Mouse (Mus musculus) layer of hippocampus, postnatal 25 days (tissue): ENCODE data around the gene Wasf3. TPM values are rescaled to one million over a fixed set of nuclear protein-coding genes. Genes with fewer than 3 reads are reported as not detected.
A peak's percentile ranks its signal among the peaks of the same experiment; 100 is the strongest.

Source experiments
- DNase-seq, 2 experiments: peaks; one replicate each; pipeline ENCODE4 v3.0.0; 2022; ENCODE audit warnings: mixed read lengths in 2 of 2, low spot score in 1 of 2; ENCODE audit errors: extremely low spot score in 1 of 2
- total RNA-seq, 2 experiments: library from RNA; stranded (reverse); gene quantifications; 2 replicates each; pipeline ENCODE4 v1.2.3; 2021

Gene Wasf3
- total RNA-seq = 100 to 1,000 TPM in 1 of 2 experiments, 10 to 100 TPM in 1; 97.5 to 111 TPM

DNA sequence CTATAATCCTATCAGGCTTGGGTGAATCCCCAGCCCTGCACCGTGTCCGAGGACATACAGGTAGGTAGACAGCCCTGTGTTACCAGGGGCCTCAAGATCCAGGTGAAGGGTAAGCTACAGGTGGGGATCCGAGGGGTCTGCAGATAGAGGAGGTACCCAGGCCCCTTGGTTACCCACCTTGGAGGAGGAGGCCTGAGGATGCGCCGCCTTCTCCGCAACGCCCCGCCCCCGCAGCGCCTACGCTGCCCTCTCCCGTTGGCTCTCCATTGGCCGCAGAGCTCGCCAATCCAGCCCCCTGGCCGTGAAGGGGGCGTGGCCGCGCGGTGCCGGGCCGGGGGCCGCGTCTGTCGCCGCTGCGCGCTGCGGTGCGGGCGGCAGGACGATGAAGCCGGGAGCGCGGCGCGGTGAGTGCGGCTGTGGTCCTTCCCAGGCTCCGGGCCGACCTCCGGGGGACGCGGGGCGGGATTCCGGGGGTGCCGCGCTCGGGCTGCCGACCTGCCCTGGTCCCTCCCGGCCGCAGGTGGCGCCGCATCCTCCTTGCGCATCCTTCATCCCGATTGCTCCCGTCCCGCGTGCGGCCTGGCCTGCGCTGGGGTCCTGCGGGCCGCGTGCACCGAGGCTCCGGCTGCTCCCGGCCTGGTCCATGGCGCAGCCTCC, at the start of gene Wasf3:
Gene Wasf3, plus strand, starts transcription at position 51 of the 657 bp plus-strand sequence.
- DNase-seq = peak; percentile 81 to 85

DNA sequence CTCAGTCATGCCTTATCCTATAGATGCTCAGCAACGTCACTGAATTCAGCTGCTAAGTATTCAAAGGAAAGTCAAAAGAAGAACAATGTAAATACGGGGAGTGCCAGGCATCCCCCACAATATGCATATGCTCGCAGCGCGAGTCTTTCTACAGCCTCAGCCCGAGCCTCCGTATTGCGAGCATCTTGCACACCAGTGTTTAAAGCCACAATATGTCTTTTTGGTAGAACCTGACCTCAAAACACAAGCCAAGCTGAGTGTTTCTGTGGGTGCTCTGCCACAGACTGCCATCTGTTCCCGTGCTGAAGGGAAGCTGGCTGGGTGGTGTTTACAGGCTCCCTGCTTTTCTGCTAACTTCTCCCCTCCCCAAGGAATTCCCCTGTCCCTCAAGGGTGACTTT, 46.7 kb upstream of the Wasf3 start:
- DNase-seq = no peak

GRCm38 (mm10) chr5:146340037-146340436, 44.7 kb upstream of the Wasf3 start:
- DNase-seq = no peak

- no peak for DNase-seq
Observed at GRCm38 (mm10) chr5:146344911-146345686, 39.7 kb upstream of the Wasf3 start.

DNA sequence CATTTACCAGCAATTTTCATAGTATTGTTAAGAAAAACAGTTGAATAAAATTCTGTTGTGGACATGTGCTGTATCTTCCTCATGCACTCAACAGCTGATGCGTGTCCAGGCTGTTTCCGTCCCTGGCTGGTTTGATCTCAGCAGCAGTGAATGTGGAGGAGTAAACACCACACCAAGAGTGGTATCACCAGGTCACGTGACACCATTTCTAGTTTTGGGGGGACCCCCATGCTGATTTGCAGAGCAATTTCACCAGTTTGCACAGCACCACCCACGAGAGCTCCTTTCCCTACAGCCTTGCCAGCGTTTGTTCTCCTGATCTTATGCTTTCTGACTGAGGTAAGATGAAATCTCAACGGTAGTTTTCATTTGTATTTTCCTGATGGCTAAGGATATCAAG, 37.7 kb upstream of the Wasf3 start:
- peak in 1 of 2 experiments; percentile 28 for DNase-seq

- no peak for DNase-seq
Observed at GRCm38 (mm10) chr5:146349183-146349582, 35.6 kb upstream of the Wasf3 start.

- DNase-seq = no peak
Observed at GRCm38 (mm10) chr5:146350784-146351183, 34.0 kb upstream of the Wasf3 start.

DNA sequence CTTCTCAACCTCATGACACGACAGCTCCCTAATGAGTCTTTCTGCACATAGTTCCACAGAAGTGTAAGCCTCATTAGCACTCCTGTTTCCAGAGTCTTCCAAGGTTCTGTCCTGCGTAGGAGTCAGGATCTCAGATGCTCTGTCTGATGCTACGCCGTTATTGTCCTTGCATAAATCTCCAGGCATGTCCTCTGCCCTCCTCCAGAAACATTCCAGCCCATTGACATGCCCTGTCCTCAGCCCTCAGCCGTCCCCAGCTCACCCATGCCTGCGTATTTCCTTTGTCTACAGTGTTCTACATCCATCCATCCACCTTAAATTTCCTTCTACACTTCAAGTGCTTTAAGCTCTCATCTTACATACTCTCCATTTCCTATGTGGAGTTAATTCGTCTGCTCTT, 32.8 kb upstream of the Wasf3 start:
- DNase-seq = no peak

DNA sequence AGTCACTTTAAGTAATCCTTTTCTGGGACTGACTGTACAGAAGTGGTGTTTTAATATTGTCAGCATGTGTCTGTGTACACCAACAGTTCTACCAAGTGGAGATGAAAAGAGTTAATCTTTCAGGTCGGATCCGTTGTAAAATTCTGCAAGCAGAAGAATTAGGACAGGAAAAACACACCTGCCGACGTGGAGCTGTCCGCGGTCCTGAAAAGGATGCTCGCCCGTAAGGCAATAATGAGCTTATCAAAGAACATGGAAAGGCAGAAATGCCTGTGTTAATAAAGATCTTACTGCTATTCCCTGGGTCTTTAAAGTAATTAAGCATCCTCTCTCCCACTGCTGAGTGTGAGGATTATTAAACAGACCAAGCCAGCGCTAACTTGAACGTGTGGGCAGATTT, 24.4 kb upstream of the Wasf3 start:
- DNase-seq = no peak

- DNase-seq = no peak
Observed at GRCm38 (mm10) chr5:146362711-146363110, 22.1 kb upstream of the Wasf3 start.

- DNase-seq = no peak
Observed at GRCm38 (mm10) chr5:146368356-146368755, 16.4 kb upstream of the Wasf3 start.

DNA sequence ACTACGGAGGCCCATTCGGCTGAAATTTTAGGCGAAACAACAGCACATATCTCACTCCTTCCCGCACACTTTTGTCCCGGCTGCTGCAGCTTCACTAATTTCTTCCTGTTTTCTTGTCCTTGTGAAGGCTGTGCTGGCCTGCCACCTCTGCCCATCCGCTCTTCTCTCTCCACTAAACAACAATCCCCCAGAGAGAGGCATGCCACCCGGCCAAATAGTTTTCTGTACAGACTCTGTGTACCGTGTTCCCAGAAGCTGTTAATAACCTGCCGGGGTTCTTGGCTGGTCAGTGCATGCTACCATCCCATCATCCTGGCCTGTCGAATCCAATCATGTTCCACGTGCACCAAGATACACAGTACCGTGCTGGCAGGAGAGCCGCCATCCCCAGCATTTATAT, 15.8 kb upstream of the Wasf3 start:
- no peak for DNase-seq

DNA sequence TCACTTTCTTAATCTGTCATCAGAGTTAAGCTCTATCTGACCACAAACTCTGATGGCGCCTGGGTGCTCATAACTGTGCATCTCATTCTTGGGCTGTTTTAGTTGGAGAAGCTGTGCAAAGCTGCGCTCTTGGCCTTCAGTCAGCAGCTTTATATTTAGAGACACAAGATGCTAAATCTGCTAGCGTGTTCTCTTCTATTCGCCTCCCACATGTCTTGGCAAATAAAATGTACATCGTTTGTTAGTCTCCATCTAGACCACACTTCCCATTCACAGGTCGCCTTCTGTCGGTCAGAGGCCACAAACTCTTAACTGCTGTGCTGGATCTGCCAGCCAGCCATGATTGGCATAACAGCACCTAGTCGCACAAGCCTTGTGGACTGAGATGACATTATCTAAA, 14.0 kb upstream of the Wasf3 start:
- peak in 1 of 2 experiments; percentile 42 for DNase-seq

GRCm38 (mm10) chr5:146373238-146373637, 11.5 kb upstream of the Wasf3 start:
- DNase-seq = no peak

DNA sequence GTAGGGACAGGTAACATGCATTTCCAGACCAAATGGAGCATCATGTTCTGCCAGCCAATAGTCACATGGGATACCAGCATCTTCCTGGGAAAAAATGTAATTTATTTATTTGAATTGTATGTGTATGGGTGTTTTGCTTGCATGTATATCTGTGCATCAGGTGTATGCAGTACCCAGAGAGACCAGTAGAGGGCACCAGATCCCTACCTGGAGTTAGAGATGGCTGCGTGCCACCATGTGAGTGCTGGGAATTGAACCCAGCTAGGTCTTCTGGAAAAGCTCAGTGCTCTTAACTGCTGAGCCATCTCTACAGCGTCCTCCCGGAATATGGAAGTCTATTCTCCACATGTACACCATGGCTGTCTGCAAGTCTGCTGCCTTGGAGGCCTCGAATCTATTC, 8.2 kb upstream of the Wasf3 start:
- no peak for DNase-seq

GRCm38 (mm10) chr5:146380041-146380440, 4.7 kb upstream of the Wasf3 start:
- DNase-seq = no peak

DNA sequence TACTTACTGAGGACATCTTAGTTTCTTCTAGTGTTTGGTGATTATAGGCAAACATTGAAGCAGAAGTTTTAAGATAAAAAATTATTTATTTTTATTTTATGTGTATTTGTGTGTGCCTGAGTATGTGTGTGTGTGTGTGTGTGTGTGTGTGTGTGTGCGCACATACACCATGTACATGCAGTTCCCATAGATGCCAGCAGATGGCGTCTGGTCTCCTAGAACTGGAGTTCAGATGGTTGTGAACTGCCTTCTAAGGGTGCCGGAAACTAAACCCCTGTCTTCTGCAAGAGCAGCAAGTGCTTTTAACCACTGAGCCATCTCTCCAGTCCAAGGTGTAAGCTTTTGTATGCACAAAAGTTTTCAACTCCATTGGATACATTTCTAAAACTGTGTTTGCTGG, 2.5 kb upstream of the Wasf3 start:
- no peak for DNase-seq

DNA sequence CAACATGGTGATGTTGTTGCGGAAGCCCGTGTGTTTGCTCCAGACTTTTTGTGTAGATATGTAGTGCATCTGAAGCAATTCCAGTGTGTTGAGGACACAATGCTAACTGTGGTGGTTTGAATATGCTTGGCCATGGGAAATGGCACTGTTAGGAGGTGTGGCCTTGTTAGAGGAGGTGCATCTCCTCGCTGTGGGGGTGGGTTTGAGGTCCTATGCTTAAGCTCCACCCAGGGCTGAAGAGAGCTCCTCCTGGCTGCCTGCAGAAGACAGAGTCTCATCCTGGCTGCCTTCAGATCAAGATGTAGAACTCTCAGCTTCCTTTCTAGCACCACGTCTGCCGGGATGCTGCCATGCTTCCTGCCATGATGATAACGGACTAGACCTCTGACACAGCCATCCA, 1.4 kb upstream of the Wasf3 start:
- DNase-seq = no peak

DNA sequence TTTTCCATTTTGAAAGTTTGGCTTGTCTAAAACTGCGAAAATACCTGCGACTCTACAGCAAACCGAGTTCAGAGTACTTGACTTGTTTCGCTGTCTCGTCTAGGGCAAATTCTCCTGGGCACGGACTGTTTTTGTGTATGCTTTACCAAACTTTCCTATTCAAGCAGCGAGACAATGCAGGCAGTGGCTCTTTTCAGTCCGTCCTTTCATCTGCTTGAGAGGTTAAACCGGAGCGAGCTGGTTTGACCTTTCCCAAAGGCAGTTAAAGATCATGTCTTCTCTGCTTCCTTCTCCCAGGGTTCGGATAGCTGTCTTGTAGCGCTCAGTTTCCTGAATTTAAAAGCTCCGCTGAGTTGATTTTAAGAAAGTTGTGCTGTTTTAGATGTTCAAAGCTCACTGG, 1.2 kb downstream of the Wasf3 start:
- no peak for DNase-seq

- DNase-seq = no peak
Observed at GRCm38 (mm10) chr5:146386906-146387305, 2.1 kb downstream of the Wasf3 start.

DNA sequence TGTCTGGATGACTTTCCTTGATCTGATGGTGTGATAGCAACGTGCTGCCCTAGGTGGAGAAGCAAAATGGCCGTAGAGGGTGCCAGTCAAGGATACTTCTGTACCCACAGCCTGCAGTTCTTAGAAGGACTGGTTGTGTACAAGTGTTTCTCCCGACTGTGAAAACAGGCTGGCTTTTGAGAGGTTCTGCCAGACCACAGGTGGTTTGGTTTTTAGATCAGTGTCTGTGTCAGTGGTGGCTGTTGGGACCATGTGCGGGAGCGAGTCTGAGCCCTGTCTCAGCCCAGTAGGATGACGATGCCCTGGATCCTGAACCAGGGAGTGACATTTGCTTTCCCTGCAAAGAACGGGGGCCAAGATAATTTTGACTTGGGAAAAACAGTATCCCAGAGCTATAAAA, 9.8 kb downstream of the Wasf3 start:
- no peak for DNase-seq

DNA sequence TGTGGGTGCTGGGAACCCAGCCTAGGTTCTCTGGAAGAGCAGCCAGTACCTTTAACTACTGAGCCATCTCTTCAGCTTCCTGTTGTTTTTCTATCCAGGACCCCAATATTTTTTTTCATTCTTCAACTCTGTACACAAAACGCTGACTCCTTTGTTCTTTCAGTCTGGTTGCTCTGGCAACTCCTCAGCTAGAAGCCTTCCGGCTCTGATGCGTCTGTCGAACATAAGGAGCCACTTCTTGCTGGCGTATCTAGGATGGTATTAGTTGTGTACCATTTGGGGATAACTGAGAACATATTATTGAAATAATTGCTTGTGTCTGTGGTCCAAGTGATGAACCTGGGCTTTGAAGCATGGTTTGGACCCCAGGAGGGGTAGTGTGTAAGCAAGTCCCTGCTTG, 12.5 kb downstream of the Wasf3 start:
- no peak for DNase-seq
